Mouse (Mus musculus) frontal cortex, postnatal 36 days (tissue): Measurements from ENCODE around the gene Dazap1.

ENCODE experiments used
- DNase-seq, 2 experiments: peaks; one replicate each; pipeline ENCODE4 v3.0.0; 2022; ENCODE audit warnings: low spot score in 2 of 2

Dazap1 gene

DNA sequence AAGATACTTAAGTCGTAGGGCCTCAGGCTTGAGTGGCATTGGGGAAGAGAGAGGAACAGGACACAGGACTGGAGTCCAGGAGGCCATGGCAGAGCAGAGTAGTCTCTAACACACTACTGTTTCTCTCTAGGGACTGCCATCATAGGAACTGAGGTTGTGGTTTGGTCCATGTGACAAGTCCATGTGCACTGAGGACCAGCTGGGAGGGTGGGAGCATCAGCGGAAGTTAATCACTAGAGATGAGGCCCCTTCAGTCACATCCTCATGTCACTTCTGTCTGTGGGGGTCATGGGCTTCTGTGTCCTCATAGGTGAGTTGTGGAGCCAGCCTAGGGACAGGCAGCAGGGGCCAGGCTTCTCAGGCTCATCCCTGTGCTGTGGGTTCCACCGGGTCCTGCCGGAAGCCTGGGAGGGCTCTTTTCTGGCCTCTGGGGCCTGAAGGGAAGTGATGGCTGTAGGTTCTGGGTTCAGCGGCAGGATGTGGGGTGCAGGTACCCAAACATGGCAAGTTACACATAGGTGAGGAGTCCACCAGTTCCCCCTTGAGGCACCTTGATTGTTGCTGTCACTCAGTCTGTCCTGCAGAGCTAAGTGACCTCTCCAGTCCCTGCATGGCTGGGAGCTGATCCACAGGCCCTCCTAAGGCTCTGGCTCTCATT, 10.0 kb downstream of the Dazap1 start:
- no peak for DNase-seq

DNA sequence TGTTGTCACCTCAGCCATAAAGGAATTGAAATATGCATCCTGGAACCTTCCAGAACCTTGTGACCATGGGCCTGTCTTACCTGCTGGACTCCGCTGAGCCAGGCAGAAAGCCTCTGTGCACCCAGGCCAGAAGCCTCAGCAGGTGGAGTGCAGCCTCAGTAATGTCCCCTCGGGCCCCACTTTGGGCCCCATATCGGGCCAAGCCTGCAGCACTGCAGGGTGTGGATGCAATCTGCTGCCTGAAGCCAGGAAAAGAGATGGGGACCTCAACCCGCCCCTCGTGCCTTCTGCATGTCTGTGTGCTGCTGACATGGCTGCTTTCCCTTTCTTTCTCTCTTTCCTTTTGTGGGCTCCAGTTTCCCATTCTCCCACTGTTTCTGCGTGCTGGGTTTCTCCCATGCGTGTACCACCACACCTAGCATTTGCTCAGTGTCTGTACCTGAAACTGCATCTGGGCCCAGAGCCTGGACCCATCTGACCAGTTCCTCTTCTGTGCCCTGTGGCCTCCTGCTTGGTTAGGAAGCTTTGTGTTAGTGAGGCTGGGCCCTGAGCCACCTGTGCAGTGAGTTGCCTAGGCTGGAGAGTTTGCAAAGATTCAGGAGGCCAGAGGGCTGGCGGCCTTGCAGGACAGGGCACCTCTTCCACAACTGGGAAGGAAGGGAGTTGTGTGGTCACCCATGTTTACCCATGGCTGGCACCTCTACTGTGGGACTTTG, 10.7 kb downstream of the Dazap1 start:
- DNase-seq = no peak

GRCm38 (mm10) chr10:80273847-80274246, 12.6 kb downstream of the Dazap1 start:
- DNase-seq = no peak

- no peak for DNase-seq
Measured at GRCm38 (mm10) chr10:80276238-80276637, 15.0 kb downstream of the Dazap1 start.

DNA sequence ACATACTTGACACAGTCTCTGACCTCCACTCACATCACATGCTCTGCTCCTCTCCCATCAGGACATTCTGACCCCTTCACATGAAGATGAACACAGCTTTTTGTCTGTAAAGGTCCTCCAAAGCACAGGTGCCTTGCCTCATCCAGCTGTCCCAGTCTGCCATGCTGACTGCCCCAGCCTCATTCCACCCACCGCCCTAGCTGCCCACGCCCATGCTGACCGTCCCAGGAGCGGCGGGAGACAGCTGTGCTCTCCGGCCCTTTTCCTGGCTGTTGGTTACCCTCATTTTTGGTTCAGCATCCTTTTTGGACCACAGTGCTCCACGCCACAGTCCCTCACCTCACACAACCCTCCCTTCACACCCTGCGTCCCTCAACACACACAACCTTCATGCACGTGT, 17.1 kb downstream of the Dazap1 start:
- DNase-seq = no peak

DNA sequence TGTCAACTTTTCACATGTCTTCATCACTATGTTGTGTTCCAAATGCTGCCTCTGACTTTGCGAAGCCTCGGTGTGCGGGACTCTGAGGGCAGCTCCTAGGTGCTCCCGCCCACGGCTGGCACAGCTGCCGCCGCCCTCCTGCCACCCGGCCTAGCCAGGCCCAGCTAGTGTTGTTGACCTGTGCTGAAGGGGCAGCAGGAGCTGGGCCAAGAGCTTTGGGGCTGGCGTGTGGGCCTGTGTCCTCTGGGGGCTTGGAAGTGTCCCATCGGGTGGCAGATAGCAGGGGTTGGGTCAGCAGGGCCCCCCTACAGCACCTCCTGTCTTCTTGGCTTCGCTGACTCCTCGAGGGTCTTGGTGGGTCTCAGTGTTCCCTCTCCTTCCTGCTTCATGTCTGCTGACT, 18.0 kb downstream of the Dazap1 start:
- no peak for DNase-seq

DNA sequence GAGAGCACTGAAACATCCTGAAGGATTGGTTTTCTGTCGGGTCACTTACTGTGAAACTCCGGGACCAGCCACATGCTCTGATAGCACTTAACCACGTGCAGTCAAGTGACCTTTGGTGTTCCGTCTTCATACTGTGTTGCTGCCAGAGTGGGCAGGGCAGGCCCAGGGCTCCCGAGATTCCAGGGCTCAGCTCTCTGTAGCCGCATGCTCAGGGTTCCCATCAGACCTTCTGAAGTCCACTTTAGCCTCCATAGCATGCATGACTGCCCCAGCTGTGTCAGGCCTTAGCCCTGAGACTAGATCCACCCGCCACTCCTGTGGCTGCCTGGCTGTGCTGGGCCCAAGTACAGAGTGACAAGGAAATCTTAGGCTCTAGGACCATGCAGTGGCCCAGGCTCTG, 20.0 kb downstream of the Dazap1 start:
- DNase-seq = no peak

DNA sequence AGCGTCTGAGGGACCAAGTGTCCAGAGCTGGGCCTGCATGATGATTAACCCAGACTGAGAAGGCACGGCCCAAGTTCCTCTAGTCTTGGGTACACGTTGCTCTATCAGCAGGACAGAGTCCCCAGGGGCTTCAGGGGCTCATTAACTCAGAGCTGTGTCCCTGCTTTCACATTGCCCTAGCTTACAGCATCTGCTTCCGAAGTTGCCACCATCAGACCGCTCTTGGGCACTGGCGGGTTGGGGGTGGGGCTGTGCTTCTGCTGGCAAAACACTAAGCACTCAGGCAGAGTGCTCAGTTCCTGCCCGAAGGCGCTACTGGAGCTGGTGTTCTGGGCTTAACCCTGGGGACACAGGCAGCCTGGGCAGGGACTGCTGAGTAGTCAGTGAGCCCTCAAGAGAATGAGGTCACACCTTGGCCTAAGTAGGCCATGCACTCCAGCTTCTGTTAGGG, 20.7 kb downstream of the Dazap1 start:
- DNase-seq = no peak

DNA sequence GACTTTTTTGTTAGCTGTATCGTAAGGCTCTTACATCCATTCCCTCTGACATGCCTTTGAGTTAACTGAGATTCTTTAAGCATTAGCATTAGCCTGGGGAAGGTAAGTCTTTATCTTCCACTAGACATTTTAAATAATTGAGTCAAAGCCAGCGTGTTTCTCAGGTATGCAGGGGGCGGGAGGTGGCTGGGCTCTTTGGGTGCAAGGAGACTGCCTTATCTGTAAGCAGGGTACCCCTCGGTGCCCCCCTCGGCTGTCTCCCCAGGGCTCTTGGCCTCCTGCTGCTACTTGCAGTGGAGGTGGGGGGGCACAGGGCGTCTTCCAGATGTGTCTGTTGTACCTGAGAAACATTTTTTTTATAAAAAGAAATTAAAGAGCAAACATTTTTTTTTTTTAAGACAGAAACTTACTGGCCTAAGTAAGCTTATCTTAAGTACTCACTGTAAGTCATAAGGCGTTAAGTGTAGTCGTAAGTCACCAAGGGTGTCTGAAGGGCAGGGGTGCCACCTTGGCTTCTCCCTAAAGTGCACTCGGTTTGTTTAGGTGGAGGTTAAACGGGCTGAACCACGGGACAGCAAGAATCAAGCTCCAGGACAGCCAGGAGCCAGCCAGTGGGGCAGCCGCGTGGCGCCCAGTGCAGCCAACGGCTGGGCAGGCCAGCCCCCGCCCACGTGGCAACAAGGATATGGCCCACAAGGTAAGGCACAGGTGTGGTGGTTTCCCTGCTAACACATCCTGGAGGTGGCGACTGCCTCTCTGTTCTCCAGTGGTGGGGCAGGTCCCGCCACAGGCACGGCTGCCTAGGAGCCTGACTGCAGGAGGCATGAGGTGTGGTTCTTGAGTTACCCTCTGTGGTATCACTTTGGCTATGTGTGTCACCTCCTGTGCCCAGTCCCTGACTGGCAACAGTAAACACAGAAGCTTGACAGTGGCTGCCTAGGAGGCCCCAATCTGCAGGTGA, 21.5 kb downstream of the Dazap1 start:
- DNase-seq = no peak

- no peak for DNase-seq
Measured at GRCm38 (mm10) chr10:80285222-80286070, 24.2 kb downstream of the Dazap1 start.

GRCm38 (mm10) chr10:80288097-80288496, 26.8 kb downstream of the Dazap1 start:
- no peak for DNase-seq

- no peak for DNase-seq
Measured at GRCm38 (mm10) chr10:80288657-80289056, 27.4 kb downstream of the Dazap1 start.

DNA sequence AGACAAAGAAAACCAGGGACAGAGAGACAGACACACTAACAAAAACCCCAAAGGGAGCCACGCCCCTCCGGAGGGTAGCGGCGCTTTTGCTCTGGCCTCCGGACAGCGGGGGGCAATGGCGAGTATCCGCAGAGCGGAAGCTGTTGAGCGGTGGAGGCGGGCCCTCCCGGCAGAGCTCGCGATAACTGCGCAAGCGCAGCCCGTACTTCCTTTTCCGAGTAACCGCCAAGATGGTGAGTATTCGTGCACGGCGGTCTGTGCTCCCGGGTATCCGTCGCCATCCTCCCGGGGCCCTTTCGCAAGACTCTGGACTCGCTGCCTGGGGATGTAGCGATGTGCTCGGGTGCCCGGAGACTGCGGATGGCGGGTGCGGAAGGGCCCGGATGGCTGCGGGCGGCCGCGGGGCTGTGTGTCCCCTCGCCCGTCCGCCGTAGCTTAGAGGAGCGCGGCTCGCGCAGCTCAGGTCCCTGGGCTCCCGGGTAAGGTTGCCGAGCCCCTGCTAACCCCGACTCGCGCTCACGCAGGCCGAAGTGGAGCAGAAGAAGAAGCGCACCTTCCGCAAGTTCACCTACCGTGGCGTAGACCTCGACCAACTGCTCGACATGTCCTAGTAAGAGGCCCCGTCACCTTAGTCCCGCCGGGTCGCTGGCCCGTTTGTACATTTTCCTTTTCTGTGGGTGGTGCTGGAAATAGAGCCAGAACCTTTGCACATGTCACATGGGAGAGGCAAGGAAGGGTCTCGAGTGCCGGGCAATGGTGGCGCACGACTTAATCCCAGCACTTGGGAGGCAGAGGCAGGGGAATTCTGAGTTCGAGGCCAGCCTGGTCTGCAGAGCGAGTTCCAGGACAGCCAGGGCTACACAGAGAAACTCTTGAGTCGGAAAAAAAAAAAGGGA, 31.2 kb downstream of the Dazap1 start, which contains the start of gene Rps15:
Rps15 (plus strand) TSS at position 203 of the 896 bp plus-strand sequence.
- peak; percentile 89 to 93 for DNase-seq

DNA sequence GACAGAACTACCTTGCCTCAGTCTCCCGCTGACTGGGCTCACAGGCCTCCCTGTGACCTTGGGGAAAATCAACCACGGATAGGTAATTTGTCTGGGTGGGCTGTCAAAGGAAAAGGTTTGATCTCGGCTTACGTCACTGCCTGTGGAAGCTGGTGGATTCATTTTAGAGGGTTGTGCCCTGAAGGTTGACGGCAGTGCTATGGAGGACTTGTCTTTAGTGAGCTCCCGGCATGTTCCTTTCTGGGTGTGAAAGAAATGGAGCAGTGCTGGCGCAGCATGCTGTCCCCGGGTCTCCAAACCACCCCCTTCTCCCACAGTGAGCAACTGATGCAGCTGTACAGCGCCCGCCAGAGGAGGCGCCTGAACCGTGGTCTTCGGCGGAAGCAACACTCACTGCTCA, 32.0 kb downstream of the Dazap1 start:
- no peak for DNase-seq

DNA sequence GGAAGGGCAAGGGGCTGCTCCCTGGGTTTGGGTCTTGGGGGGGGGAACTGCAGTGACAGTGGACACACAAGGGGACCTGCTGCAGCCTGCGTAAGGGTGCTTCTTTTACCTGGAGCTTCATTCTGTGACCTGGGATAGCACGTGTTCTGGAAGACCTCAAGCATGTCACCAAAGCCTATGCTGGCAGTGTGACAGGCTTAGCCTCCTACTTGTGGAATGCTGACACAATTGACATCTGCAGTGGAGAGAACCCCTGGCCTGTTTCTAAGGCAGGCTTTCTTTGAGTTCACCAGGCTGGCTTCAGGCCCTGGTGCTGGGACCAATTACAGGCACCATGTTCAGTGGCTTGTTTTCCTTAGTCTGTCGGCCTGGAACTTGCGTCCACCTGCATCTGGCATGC, 33.0 kb downstream of the Dazap1 start:
- DNase-seq = no peak

- DNase-seq = no peak
Measured at GRCm38 (mm10) chr10:80294788-80295303, 33.6 kb downstream of the Dazap1 start.

DNA sequence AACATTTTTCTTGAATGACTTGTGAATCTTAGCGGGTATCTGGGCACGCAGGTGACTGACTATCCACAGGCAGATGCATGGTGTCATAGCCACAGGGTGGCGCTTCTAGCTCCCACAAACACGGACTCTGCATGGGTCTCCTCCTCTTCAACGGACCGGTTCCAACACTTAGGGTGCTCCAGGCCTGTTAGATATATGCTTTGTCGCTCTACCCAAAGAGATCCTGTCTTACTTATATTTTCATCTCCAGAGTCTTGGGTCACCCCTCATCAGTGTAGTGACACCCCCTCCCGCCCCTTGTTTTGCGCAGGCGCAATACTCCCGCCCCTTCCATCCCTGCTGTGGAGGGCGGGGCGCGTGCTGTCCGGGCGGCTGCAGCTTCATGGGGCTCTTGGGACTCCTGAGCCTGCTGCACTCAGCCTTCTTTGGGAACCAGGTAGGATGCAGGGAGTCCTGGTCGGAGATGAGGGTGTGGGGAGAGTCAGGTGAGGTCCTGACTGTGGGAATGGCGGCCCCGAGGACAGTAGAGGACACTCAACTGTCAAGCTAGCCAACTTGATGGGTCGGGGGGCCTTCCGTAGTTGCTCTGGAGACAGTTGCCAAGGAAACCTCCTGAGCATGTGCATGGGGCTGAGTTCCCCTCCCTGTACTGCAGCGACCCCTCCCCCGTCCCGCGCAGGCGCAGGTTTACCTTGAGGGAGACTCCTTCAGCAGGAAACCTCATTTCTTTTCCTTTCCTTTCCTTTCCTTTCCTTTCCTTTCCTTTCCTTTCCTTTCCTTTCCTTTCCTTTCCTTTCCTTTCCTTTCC, 34.5 kb downstream of the Dazap1 start, which contains the start of gene Apc2:
Apc2 (plus strand) TSS at position 360 of the 808 bp plus-strand sequence.
- peak; percentile 85 to 89 for DNase-seq

DNA sequence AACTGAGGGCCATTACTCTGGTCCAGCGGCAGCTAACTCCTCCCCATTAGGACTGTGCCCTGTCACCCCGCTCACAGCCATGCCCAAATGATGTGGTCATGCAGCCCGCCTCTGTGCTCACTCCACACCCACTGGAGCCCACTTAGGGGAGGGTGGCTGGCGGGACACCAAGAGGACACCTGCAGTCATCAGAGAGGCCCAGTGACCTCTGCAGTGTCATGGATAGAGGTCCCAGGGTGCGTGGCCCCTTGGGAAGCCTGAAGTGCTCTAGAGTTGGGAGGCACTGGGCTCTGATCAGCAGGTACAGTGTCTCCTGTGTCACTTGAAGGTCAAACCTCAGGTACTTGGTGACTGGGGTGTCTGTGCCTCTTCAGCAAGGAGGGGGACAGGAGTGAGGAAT, 35.5 kb downstream of the Dazap1 start:
- no peak for DNase-seq

DNA sequence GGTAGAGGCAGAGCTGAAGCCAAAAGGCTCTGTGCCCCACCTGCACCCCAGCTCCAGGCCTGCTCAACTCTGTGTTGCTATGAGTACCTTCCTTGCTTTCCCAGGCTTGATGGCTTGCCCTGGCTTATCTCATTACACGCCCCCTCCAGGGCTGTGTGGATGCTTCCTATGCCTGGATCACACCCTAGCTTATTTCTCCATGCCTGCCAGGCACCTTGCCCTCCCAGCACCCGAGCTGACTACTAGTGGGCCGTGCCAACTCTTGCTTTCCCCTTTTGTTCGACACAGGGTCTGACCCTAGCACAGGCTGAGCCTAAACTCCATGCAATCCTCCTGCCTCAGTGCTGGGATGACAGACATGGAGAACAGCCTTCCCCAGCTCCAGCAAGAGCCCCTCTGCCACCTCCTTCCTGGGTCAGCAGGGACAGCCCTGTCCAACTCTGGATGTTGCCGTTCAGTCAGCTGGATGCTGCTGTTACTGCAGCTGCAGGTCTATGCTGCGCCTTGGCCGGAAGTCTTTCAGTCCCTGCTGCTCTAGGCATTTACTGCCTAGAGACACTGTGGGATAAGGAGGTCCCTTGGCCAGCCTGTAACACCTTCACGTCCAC, 36.3 kb downstream of the Dazap1 start:
- DNase-seq = no peak
